Mouse (Mus musculus): ENCODE data around the gene 4930447C04Rik. TPM values are rescaled to one million over a fixed set of nuclear protein-coding genes. Genes with fewer than 3 reads are reported as not detected.
A peak's percentile ranks its signal among the peaks of the same experiment; 100 is the strongest.

Gene 4930447C04Rik
- polyA plus RNA-seq, 1 experiment = 25.3 TPM

DNA sequence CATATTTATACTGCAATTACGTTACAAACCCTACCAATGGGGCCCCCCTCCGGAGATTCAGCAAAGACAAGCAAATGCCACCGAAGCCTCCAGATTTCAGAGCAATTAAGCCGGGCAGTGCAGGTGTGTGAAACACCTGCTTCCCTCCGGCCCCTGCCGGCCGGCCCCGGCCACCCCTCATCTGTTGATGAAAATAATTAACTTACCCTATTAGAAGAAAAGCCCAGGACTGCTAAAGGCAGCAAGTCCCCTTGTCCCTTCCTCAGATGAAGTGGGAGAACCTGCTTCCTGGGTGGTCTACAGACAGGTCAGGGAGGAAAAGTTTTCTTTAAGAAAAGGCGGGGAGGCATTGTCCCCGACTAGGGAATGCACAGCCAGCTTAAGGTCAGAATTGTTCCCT lies 94.6 kb downstream of the 4930447C04Rik start:
- TF ChIP-seq CTCF (IDR thresholded peaks at IDR 0.05; ENCODE audit: extremely low read depth, insufficient read depth, low read length) (no peak), POLR2A (IDR thresholded peaks at IDR 0.05; ENCODE audit: extremely low read depth, insufficient read depth, low read length) (no peak)
- Histone ChIP-seq H3K4me1 (ENCODE audit: control insufficient read depth, insufficient read depth, low read length) (no peaks in the 10 kb centered on the region), H3K27ac (ENCODE audit: insufficient read depth, low read length) (no peak overlapping the region), H3K4me3 (ENCODE audit: insufficient read depth, low read length) (no peak overlapping the region)

GRCm38 (mm10) chr12:72843973-72844620 lies 96.5 kb downstream of the 4930447C04Rik start:
- Histone ChIP-seq H3K4me3 (ENCODE audit: insufficient read depth, low read length) (no peak overlapping the region), H3K27ac (ENCODE audit: insufficient read depth, low read length) (no peak overlapping the region), H3K4me1 (ENCODE audit: control insufficient read depth, insufficient read depth, low read length) (no peaks in the 10 kb centered on the region)
- TF ChIP-seq CTCF (IDR thresholded peaks at IDR 0.05; ENCODE audit: extremely low read depth, insufficient read depth, low read length) (no peak), POLR2A (IDR thresholded peaks at IDR 0.05; ENCODE audit: extremely low read depth, insufficient read depth, low read length) (no peak)

GRCm38 (mm10) chr12:72843555-72843954 lies 97.0 kb downstream of the 4930447C04Rik start:
- TF ChIP-seq CTCF (IDR thresholded peaks at IDR 0.05; ENCODE audit: extremely low read depth, insufficient read depth, low read length) = no peak
- no peak for TF ChIP-seq POLR2A (IDR thresholded peaks at IDR 0.05; ENCODE audit: extremely low read depth, insufficient read depth, low read length)

GRCm38 (mm10) chr12:72843135-72843534 lies 97.4 kb downstream of the 4930447C04Rik start:
- TF ChIP-seq POLR2A (IDR thresholded peaks at IDR 0.05; ENCODE audit: extremely low read depth, insufficient read depth, low read length) (no peak), CTCF (IDR thresholded peaks at IDR 0.05; ENCODE audit: extremely low read depth, insufficient read depth, low read length) (no peak)

More at GRCm38 (mm10) chr12:72843555-72843954, 97.0 kb downstream of the 4930447C04Rik start:
- H3K4me1 ChIP-seq (ENCODE audit: control insufficient read depth, insufficient read depth, low read length) = no peaks in the 10 kb centered on the region
- H3K27ac ChIP-seq (ENCODE audit: insufficient read depth, low read length) = no peak overlapping the region
- no peak overlapping the region for H3K4me3 ChIP-seq (ENCODE audit: insufficient read depth, low read length)

GRCm38 (mm10) chr12:72841500-72841899 lies 99.1 kb downstream of the 4930447C04Rik start:
- H3K27ac ChIP-seq (ENCODE audit: insufficient read depth, low read length) = no peak overlapping the region
- no peak overlapping the region for H3K4me3 ChIP-seq (ENCODE audit: insufficient read depth, low read length)
- no peak for TF ChIP-seq POLR2A (IDR thresholded peaks at IDR 0.05; ENCODE audit: extremely low read depth, insufficient read depth, low read length)
- TF ChIP-seq CTCF (IDR thresholded peaks at IDR 0.05; ENCODE audit: extremely low read depth, insufficient read depth, low read length) = no peak
- H3K4me1 ChIP-seq (ENCODE audit: control insufficient read depth, insufficient read depth, low read length) = no peaks in the 10 kb centered on the region

More at GRCm38 (mm10) chr12:72843135-72843534, 97.4 kb downstream of the 4930447C04Rik start:
- no peak overlapping the region for H3K27ac ChIP-seq (ENCODE audit: insufficient read depth, low read length)
- H3K4me1 ChIP-seq (ENCODE audit: control insufficient read depth, insufficient read depth, low read length) = no peaks in the 10 kb centered on the region
- H3K4me3 ChIP-seq (ENCODE audit: insufficient read depth, low read length) = no peak overlapping the region

DNA sequence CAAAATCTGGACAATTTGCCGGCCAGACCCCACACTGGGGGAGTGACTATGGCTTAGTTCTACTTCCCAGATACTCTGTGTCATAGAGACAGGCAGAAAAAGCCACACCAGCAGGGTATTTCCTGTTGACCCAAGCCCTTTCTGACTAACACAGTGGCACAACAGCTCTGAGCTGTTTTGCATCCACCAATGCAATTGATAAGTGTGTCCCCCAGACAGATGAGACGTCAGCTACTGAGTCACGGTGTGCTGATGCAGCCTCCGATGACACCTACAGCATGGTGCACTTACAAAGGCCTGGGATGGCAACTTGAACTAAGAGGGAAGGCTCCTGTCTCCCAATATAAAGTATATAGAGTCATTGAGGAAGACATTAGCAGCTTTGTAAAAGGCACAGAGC lies 103.3 kb downstream of the 4930447C04Rik start:
- no peak overlapping the region for H3K4me3 ChIP-seq (ENCODE audit: insufficient read depth, low read length)
- no peak overlapping the region for H3K27ac ChIP-seq (ENCODE audit: insufficient read depth, low read length)
- TF ChIP-seq CTCF (IDR thresholded peaks at IDR 0.05; ENCODE audit: extremely low read depth, insufficient read depth, low read length) = no peak
- no peak for TF ChIP-seq POLR2A (IDR thresholded peaks at IDR 0.05; ENCODE audit: extremely low read depth, insufficient read depth, low read length)
- peaks cover 2% of the 10 kb centered on the region; the same call in 1 of the 2 replicates for H3K4me1 ChIP-seq (ENCODE audit: control insufficient read depth, insufficient read depth, low read length)

- H3K4me1 ChIP-seq (ENCODE audit: control insufficient read depth, insufficient read depth, low read length) = peaks cover 3% of the 10 kb centered on the region; the same call in 1 of the 2 replicates
- TF ChIP-seq CTCF (IDR thresholded peaks at IDR 0.05; ENCODE audit: extremely low read depth, insufficient read depth, low read length) (no peak), POLR2A (IDR thresholded peaks at IDR 0.05; ENCODE audit: extremely low read depth, insufficient read depth, low read length) (no peak)
- H3K4me3 ChIP-seq (ENCODE audit: insufficient read depth, low read length) = no peak overlapping the region
- H3K27ac ChIP-seq (ENCODE audit: insufficient read depth, low read length) = no peak overlapping the region
Measured at GRCm38 (mm10) chr12:72835518-72836015, 105.0 kb downstream of the 4930447C04Rik start.

DNA sequence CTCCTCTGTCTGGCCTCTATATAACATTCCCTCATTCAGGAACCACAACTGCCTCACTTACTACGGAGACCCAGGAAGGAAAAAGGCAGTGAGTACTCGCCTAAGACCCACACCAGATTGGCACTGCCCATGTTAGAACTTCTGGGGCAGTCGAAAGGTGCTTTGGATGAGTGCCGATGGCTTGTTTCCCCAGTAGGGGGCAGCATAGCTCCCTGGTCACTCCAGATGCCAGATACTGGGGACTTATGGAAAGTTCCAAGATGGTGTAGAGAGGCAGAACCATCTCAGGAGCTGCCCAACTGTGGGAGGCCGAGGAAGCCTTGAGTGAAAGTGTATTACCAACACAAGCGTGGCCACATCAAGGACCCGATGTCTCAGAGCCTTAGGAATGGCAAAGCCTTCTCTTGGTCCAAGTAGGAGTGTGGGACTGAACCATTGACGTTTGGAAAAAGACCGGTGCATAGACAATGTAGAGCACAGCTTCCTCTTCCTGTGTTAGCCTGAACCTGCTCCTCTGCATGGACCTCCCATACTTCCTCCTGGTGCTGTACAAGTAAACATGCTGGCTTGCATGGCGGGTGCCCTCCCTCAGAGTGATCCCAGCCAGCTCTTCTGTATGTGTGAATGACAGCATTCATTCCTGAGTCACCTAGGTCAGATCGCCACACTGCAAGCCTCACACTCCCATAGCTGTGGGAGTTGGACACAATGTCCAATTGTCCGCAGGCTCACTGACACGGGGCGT lies 105.6 kb downstream of the 4930447C04Rik start:
- no peak overlapping the region for H3K27ac ChIP-seq (ENCODE audit: insufficient read depth, low read length)
- TF ChIP-seq POLR2A (IDR thresholded peaks at IDR 0.05; ENCODE audit: extremely low read depth, insufficient read depth, low read length) (no peak), CTCF (IDR thresholded peaks at IDR 0.05; ENCODE audit: extremely low read depth, insufficient read depth, low read length) (peak; percentile 13; the same call in 1 of the 2 replicates)
- H3K4me1 ChIP-seq (ENCODE audit: control insufficient read depth, insufficient read depth, low read length) = peaks cover 4% of the 10 kb centered on the region; the same call in 1 of the 2 replicates
- no peak overlapping the region for H3K4me3 ChIP-seq (ENCODE audit: insufficient read depth, low read length)

GRCm38 (mm10) chr12:72831711-72832432 lies 108.7 kb downstream of the 4930447C04Rik start:
- Histone ChIP-seq H3K4me3 (ENCODE audit: insufficient read depth, low read length) (peak overlapping the region; percentile 21), H3K4me1 (ENCODE audit: control insufficient read depth, insufficient read depth, low read length) (peaks cover 4% of the 10 kb centered on the region; the same call in 1 of the 2 replicates), H3K27ac (ENCODE audit: insufficient read depth, low read length) (peak overlapping the region; percentile 17; the same call in 1 of the 2 replicates)
- no peak for TF ChIP-seq CTCF (IDR thresholded peaks at IDR 0.05; ENCODE audit: extremely low read depth, insufficient read depth, low read length)
- TF ChIP-seq POLR2A (IDR thresholded peaks at IDR 0.05; ENCODE audit: extremely low read depth, insufficient read depth, low read length) = peak; percentile 35; the same call in 1 of the 2 replicates

Other genes starting within 250 kb of the 4930447C04Rik start
- 187 and 197 TPM in 2 replicates for gene Ppm1a, start 183.3 kb downstream of the 4930447C04Rik start, polyA plus RNA-seq (2012; rRNA removed)
- gene Six6, start 882 bp downstream of the 4930447C04Rik start, polyA plus RNA-seq (2012; rRNA removed) = not detected in 2 replicates
- 0.11 and 0.44 TPM in 2 replicates for gene Six1, start 113.1 kb upstream of the 4930447C04Rik start, polyA plus RNA-seq (2012; rRNA removed)
- gene Six4, start 172.7 kb upstream of the 4930447C04Rik start, polyA plus RNA-seq (2012; rRNA removed) = 0.78 and 0.84 TPM in 2 replicates
- gene Mnat1, start 182.9 kb upstream of the 4930447C04Rik start, polyA plus RNA-seq (2012; rRNA removed) = 15.3 and 16.9 TPM in 2 replicates